Comparison of ENCODE assay signal across 22 mouse cellular contexts in the genomic region with DNA sequence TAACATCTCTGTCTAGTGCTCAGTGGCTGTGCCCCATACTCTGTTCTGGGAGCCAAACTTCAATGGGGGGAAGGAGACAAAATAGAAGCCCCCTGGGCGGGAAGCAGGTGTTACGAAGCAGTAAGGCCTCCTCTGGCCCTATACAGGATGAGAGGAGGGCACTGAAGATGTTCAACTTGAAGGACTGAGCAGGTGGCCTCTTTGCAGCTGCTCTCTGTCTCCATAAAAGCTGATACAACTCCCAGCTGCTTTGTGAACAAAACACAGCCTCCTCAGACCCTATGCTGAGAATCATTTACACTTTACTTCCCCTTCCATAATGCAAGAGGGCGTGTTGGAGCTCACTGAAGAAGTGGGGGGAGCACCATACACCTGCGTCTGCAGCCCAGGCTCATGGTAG. TPM values are rescaled to one million over a fixed set of nuclear protein-coding genes. Genes with fewer than 3 reads are reported as not detected.
"Had no signal": no experiment of that assay in that cellular context is flagged by ENCODE, and none has a peak within 500 bp of the region (broad histone marks: within the 10 kb centered on the region; RNA-seq: fewer than 3 reads in every experiment).

No protein-coding gene starts in this region.

- ATAC-seq: lung, postnatal 0 days had no signal

- H3K4me3 ChIP-seq: left cerebral cortex, adult 2 months; limb, embryonic 12.5 days; liver, embryonic 15.5 days; neural tube, embryonic 13.5 days had no signal

- DNase-seq: kidney, adult 11 months; kidney, adult 9 months; kidney, postnatal 36 days; lung, adult 2 months; lung, postnatal 36 days; midbrain, embryonic 14.5 days; retina, postnatal 1 day; right cerebral cortex, postnatal 4 days; spleen, adult 18-20 months had no signal

- H3K27ac ChIP-seq: kidney, postnatal 0 days; left cerebral cortex, adult 2 months; limb, embryonic 12.5 days; liver, embryonic 15.5 days; neural tube, embryonic 13.5 days had no signal

- H3K9ac ChIP-seq: limb, embryonic 12.5 days; liver, embryonic 15.5 days; neural tube, embryonic 13.5 days had no signal

- H3K4me2 ChIP-seq: limb, embryonic 12.5 days; liver, embryonic 11.5 days; liver, embryonic 15.5 days; neural tube, embryonic 13.5 days had no signal

- H3K9me3 ChIP-seq: limb, embryonic 12.5 days; liver, embryonic 15.5 days; neural tube, embryonic 13.5 days had no signal

- H3K4me1 ChIP-seq: limb, embryonic 12.5 days; liver, embryonic 15.5 days; neural tube, embryonic 13.5 days had no signal

- H3K36me3 ChIP-seq: limb, embryonic 12.5 days; liver, embryonic 15.5 days; neural tube, embryonic 13.5 days had no signal

- H3K27me3 ChIP-seq: liver, embryonic 15.5 days; neural tube, embryonic 13.5 days had no signal

RNA-seq across cellular contexts. Expression of a gene that starts 11.6 kb away (rescaled TPM):
- total RNA-seq: megakaryocyte progenitor cell, adult 5-6 weeks; monocyte, adult 5-6 weeks had no signal
- polyA plus RNA-seq: limb, embryonic 12.5 days; liver, embryonic 11.5 days had no signal

RNA-seq across cellular contexts. Expression of a gene that starts 24.4 kb away (rescaled TPM):
- total RNA-seq: megakaryocyte progenitor cell, adult 5-6 weeks; monocyte, adult 5-6 weeks had no signal
- polyA plus RNA-seq: liver, embryonic 11.5 days had no signal

RNA-seq across cellular contexts. Expression of a gene that starts 44.8 kb away (rescaled TPM):
- total RNA-seq: layer of hippocampus, adult 8-10 months; layer of hippocampus, postnatal 14 days; left cerebral cortex, adult 2 months; left cerebral cortex, postnatal 14 days; megakaryocyte progenitor cell, adult 5-6 weeks; monocyte, adult 5-6 weeks had no signal
- polyA plus RNA-seq: intestine, embryonic 14.5 days; liver, embryonic 11.5 days; liver, embryonic 15.5 days; midbrain, embryonic 14.5 days; neural tube, embryonic 13.5 days had no signal
